Mouse (Mus musculus): ENCODE measurements at regions not wholly inside any gene's neighbourhood (a gene's known extent, or its start where the extent isn't known, plus 50 kb on each side); places are given as distances from the start of the nearest gene placed in this dataset.
A peak's percentile ranks its signal among the peaks of the same experiment; 100 is the strongest.
"Not testable (repeated sequence)": the region's sequence is repeated elsewhere in the genome, so short reads cannot be mapped to it uniquely, and the experiment has no call there.

- not testable (repeated sequence) for H3K27ac ChIP-seq (ENCODE audit: low read length); H3K4me2 ChIP-seq (ENCODE audit: low read depth, low read length); H3K4me1 ChIP-seq (ENCODE audit: control insufficient read depth, insufficient read depth, low read length); H3K27me3 ChIP-seq (ENCODE audit: control insufficient read depth, insufficient read depth, low read length); H3K4me3 ChIP-seq (replicated peaks; ENCODE audit: low read length); H3K9ac ChIP-seq (ENCODE audit: low read length); ATAC-seq (ENCODE audit: insufficient read depth, low FRiP score); H3K9me3 ChIP-seq (replicated peaks; ENCODE audit: control insufficient read depth, low read length); H3K36me3 ChIP-seq (ENCODE audit: control insufficient read depth, insufficient read depth, low read length)
- 88% methylated on average over 2 of the region's 2 CpGs for WGBS
Measured at GRCm38 (mm10) chr8:20120186-20120585, 217.0 kb downstream of the Gm31371 start.

- not testable (repeated sequence) for H3K4me2 ChIP-seq (ENCODE audit: low read depth, low read length); ATAC-seq (ENCODE audit: insufficient read depth, low FRiP score); H3K27me3 ChIP-seq (ENCODE audit: control insufficient read depth, insufficient read depth, low read length); H3K9me3 ChIP-seq (replicated peaks; ENCODE audit: control insufficient read depth, low read length); H3K4me1 ChIP-seq (ENCODE audit: control insufficient read depth, insufficient read depth, low read length); H3K4me3 ChIP-seq (replicated peaks; ENCODE audit: low read length); H3K36me3 ChIP-seq (ENCODE audit: control insufficient read depth, insufficient read depth, low read length); H3K9ac ChIP-seq (ENCODE audit: low read length); H3K27ac ChIP-seq (ENCODE audit: low read length)
- WGBS: 93% methylated on average over 10 of the region's 11 CpGs
Measured at GRCm38 (mm10) chr8:20121391-20121909, 218.3 kb downstream of the Gm31371 start.

- not testable (repeated sequence) for H3K27me3 ChIP-seq (ENCODE audit: control insufficient read depth, insufficient read depth, low read length); H3K9me3 ChIP-seq (replicated peaks; ENCODE audit: control insufficient read depth, low read length); H3K4me1 ChIP-seq (ENCODE audit: control insufficient read depth, insufficient read depth, low read length); H3K4me2 ChIP-seq (ENCODE audit: low read depth, low read length); H3K36me3 ChIP-seq (ENCODE audit: control insufficient read depth, insufficient read depth, low read length)
- ATAC-seq (ENCODE audit: insufficient read depth, low FRiP score): peak; percentile 100
- H3K9ac ChIP-seq (ENCODE audit: low read length): peak overlapping the region; percentile 83
- peak overlapping the region; percentile 49; the same call in 1 of the 2 replicates for H3K27ac ChIP-seq (ENCODE audit: low read length)
- H3K4me3 ChIP-seq (replicated peaks; ENCODE audit: low read length): peak overlapping the region; percentile 59
- 6% methylated on average over 60 of the region's 72 CpGs for WGBS
Measured at GRCm38 (mm10) chr8:20122067-20122925, 219.1 kb downstream of the Gm31371 start.

GRCm38 (mm10) chr8:20123545-20123944 lies 220.4 kb downstream of the Gm31371 start:
- H3K27ac ChIP-seq (ENCODE audit: low read length); H3K36me3 ChIP-seq (ENCODE audit: control insufficient read depth, insufficient read depth, low read length); H3K9me3 ChIP-seq (replicated peaks; ENCODE audit: control insufficient read depth, low read length); H3K9ac ChIP-seq (ENCODE audit: low read length); H3K4me3 ChIP-seq (replicated peaks; ENCODE audit: low read length); ATAC-seq (ENCODE audit: insufficient read depth, low FRiP score); H3K4me1 ChIP-seq (ENCODE audit: control insufficient read depth, insufficient read depth, low read length); H3K27me3 ChIP-seq (ENCODE audit: control insufficient read depth, insufficient read depth, low read length); H3K4me2 ChIP-seq (ENCODE audit: low read depth, low read length): not testable (repeated sequence)
- WGBS: 92% methylated on average over 5 of the region's 5 CpGs

- not testable (repeated sequence) for ATAC-seq (ENCODE audit: insufficient read depth, low FRiP score)
- WGBS: no CpG with 5 or more reads among the region's 1 CpGs
Measured at GRCm38 (mm10) chr8:20135626-20136025, 227.4 kb downstream of the Gm15319 start.

GRCm38 (mm10) chr8:20145436-20145835 lies 217.6 kb downstream of the Gm15319 start:
- H3K4me1 ChIP-seq (ENCODE audit: control insufficient read depth, insufficient read depth, low read length); H3K27me3 ChIP-seq (ENCODE audit: control insufficient read depth, insufficient read depth, low read length); H3K4me3 ChIP-seq (replicated peaks; ENCODE audit: low read length); H3K9me3 ChIP-seq (replicated peaks; ENCODE audit: control insufficient read depth, low read length); ATAC-seq (ENCODE audit: insufficient read depth, low FRiP score); H3K36me3 ChIP-seq (ENCODE audit: control insufficient read depth, insufficient read depth, low read length); H3K9ac ChIP-seq (ENCODE audit: low read length); H3K4me2 ChIP-seq (ENCODE audit: low read depth, low read length); H3K27ac ChIP-seq (ENCODE audit: low read length): not testable (repeated sequence)
- WGBS: 77% methylated on average over 4 of the region's 4 CpGs

More at GRCm38 (mm10) chr8:20135626-20136025, 227.4 kb downstream of the Gm15319 start:
- H3K36me3 ChIP-seq (ENCODE audit: control insufficient read depth, insufficient read depth, low read length); H3K27me3 ChIP-seq (ENCODE audit: control insufficient read depth, insufficient read depth, low read length); H3K9me3 ChIP-seq (replicated peaks; ENCODE audit: control insufficient read depth, low read length); H3K9ac ChIP-seq (ENCODE audit: low read length); H3K27ac ChIP-seq (ENCODE audit: low read length); H3K4me1 ChIP-seq (ENCODE audit: control insufficient read depth, insufficient read depth, low read length); H3K4me3 ChIP-seq (replicated peaks; ENCODE audit: low read length); H3K4me2 ChIP-seq (ENCODE audit: low read depth, low read length): not testable (repeated sequence)

- not testable (repeated sequence) for ATAC-seq (ENCODE audit: insufficient read depth, low FRiP score); H3K36me3 ChIP-seq (ENCODE audit: control insufficient read depth, insufficient read depth, low read length); H3K4me3 ChIP-seq (replicated peaks; ENCODE audit: low read length); H3K27me3 ChIP-seq (ENCODE audit: control insufficient read depth, insufficient read depth, low read length); H3K9me3 ChIP-seq (replicated peaks; ENCODE audit: control insufficient read depth, low read length); H3K9ac ChIP-seq (ENCODE audit: low read length); H3K4me1 ChIP-seq (ENCODE audit: control insufficient read depth, insufficient read depth, low read length); H3K27ac ChIP-seq (ENCODE audit: low read length); H3K4me2 ChIP-seq (ENCODE audit: low read depth, low read length)
- WGBS: 90% methylated on average over 6 of the region's 11 CpGs
Measured at GRCm38 (mm10) chr8:20151317-20152047, 211.5 kb downstream of the Gm15319 start.

- not testable (repeated sequence) for H3K4me1 ChIP-seq (ENCODE audit: control insufficient read depth, insufficient read depth, low read length); H3K4me2 ChIP-seq (ENCODE audit: low read depth, low read length); H3K27ac ChIP-seq (ENCODE audit: low read length); H3K4me3 ChIP-seq (replicated peaks; ENCODE audit: low read length); H3K27me3 ChIP-seq (ENCODE audit: control insufficient read depth, insufficient read depth, low read length); H3K9me3 ChIP-seq (replicated peaks; ENCODE audit: control insufficient read depth, low read length); H3K9ac ChIP-seq (ENCODE audit: low read length); H3K36me3 ChIP-seq (ENCODE audit: control insufficient read depth, insufficient read depth, low read length); ATAC-seq (ENCODE audit: insufficient read depth, low FRiP score)
- whole genome bisulfite sequencing: 94% methylated on average over 1 of the region's 1 CpGs
Measured at GRCm38 (mm10) chr8:20154091-20154490, 208.9 kb downstream of the Gm15319 start.
